Mouse (Mus musculus): ENCODE results near the gene Lcp2.

Gene Lcp2

GRCm38 (mm10) chr11:34048375-34049124 lies 1.8 kb downstream of the Lcp2 start:
- DNase-seq, result no peak

DNA sequence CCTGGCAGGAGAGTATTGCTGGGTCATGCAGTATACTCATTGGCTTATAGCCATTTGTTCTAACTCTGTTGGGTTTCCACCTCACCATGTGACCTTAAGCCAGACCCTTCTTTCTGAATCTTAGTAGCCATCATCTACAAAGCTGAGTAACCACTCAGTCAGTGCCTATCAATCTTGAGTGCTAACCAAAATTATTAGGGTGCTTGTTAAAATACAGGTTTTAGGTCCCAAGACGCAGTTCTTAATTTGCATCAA lies 2.3 kb downstream of the Lcp2 start:
- DNase-seq, result no peak

DNA sequence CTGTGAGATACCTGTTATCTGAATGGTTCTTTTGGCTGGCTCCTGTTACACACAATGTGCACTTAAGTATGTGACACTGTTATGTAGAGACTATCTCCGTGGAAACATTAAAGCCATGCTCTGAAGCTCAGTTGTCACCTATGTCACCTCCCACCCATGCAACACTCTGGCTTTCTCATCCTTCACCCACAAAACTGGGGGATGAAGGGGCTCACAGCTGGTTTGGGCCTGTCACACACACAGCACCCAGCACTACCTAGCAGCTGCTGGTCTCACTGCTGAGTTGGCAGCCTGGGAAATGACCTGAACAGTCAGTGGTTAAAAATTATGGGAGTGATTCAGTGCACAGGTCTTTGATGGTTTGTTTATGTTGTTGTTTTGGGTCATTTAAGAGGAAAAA lies 3.3 kb downstream of the Lcp2 start:
- no peak for DNase-seq

- DNase-seq, result no peak
These were observed 3.9 kb downstream of the Lcp2 start for GRCm38 (mm10) chr11:34050643-34051042.

DNA sequence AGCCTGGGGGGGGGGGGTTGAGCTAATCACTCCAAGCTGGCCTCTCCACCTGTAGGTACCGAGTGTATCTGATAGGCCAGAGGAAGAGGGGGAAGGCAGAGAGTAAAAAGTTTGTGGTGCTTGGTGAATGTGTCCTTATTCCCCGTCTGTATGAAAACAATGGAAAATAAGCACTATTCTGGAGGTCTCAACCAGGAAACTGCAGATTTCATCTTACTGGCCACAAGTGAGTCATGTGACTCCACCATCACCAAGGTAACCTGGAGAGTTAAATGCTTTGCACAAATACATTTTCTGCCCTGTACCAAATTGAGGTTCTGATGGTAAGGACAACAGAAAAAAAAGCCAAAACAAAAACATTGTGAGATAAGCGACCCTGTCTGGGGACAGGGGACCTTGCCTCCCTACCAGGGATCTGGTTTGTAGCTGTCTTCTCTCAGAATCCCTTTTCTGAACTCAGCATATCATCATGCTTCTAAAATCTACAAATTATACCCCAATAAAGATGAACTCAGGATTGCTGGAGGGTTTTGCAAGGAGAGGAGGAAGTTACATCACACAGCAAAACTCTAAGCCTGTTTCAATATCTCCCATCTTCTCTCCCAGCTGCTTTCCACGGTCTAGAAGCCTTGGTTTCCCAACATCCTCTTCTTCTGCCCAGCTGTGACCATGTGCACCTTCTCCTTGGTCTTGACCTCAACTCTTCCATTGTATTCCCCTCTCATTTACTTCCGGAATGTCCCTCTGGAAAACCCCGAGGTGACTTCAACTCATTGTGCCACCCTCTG lies 6.5 kb downstream of the Lcp2 start:
- no peak for DNase-seq

- DNase-seq, result no peak
These were observed 7.5 kb downstream of the Lcp2 start for GRCm38 (mm10) chr11:34054031-34054727.

- DNase-seq, result no peak
These were observed 10.0 kb downstream of the Lcp2 start for GRCm38 (mm10) chr11:34056715-34057114.

- no peak for DNase-seq
These were observed 11.6 kb downstream of the Lcp2 start for GRCm38 (mm10) chr11:34058332-34058731.

DNA sequence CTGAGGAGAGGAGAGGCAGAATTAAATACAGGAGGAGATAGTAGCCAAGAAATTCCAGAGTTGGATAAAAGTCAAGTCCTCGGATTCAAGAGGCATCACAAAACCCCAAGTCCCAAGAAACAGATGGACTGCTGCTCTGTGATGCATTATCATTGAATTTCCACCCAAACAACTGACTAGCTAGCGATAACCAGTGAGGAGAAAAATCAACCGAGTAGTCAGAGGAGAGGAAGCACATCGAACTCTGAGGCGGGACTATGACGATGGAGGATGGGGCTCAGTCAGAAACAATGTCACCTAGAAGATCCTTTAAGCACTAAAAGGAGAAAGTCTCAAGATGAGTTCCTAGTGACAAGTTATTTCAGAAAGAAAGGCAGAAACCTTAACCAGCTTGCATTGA lies 12.2 kb downstream of the Lcp2 start:
- no peak for DNase-seq

GRCm38 (mm10) chr11:34061740-34062139 lies 15.0 kb downstream of the Lcp2 start:
- DNase-seq, result no peak

DNA sequence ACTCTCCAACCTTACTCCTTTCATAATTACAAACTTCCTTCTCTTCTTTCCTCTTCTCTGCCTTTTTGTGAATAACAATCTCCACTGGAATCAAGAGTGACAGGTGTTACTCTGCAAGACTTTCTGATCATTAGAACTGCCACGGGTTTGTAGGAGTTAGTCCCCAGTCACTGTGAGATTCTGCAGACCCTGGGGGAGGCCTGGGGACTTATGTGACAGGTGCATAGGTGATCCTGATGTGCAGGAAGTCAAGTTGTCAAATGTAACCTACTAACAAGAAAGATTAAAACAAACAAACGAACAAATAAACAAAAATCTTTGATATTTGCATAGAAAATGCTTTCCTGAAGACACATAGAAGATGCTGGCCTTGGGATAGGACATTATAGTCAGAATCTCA lies 16.5 kb downstream of the Lcp2 start:
- DNase-seq, result no peak

- no peak for DNase-seq
These were observed 17.2 kb downstream of the Lcp2 start for GRCm38 (mm10) chr11:34063702-34064485.

GRCm38 (mm10) chr11:34070596-34070995 lies 23.9 kb downstream of the Lcp2 start:
- no peak for DNase-seq

DNA sequence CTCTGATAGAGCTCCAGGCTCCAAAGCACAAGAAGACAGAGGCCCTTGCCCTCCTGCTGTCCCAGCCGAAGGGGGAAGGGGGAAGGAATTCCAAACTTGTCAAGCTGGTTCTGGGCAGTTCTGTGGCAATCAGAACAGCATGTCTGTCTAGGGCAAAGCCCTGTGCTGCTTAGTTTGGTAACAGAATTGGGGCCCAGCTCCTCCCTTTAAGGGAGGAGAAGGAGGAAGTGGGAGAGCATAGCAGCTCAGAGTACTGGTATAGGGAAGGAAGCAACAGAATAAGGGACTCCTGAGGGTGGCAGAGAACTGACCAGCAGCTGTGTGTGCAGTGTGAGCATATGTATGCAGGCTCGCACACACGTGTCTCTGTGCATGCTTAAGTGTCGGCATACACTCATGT lies 25.6 kb downstream of the Lcp2 start:
- no peak for DNase-seq

GRCm38 (mm10) chr11:34073776-34074175 lies 27.1 kb downstream of the Lcp2 start:
- DNase-seq, result peak; percentile 22

- DNase-seq, result no peak
These were observed 31.1 kb downstream of the Lcp2 start for GRCm38 (mm10) chr11:34077870-34078269.

DNA sequence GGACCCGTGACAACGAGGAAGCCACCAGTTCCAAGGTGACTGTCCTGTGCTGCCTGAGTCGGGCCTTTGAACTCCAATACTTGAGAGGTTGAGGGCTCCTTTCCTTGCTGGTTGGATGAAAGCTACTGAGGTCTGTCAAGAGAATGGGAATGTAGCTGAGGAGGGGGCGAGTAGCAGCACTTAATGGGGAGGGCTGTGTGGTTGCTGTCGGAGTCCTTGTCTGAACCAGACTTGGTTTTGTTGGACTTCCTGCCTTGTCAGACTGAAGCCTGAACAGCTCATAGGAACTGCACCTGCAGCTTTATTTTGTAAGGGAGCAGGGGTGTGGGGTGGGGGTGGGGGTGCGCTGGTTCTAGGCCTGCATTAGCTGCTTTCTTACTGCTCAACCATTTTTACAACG lies 31.9 kb downstream of the Lcp2 start:
- DNase-seq, result no peak

GRCm38 (mm10) chr11:34079542-34080464 lies 33.1 kb downstream of the Lcp2 start:
- DNase-seq, result no peak

DNA sequence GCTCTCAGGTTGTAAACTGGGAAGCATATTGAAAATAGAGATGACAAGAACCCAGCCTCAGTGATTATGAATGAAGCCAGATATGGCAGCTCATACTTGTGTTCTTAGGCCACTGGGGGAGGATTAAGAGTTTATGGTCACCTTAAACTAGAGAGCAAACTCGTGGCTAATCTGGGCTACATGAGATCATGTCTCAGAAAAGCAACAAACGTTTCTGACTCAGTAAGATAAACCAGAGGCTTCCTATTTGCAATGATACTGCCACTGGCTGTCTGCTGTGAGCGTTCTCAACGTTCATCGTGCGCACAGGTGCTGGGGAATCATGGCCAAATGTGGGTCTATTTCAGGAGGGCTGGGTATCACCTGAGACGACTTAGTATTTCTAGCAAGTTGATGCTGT lies 37.1 kb downstream of the Lcp2 start:
- no peak for DNase-seq

DNA sequence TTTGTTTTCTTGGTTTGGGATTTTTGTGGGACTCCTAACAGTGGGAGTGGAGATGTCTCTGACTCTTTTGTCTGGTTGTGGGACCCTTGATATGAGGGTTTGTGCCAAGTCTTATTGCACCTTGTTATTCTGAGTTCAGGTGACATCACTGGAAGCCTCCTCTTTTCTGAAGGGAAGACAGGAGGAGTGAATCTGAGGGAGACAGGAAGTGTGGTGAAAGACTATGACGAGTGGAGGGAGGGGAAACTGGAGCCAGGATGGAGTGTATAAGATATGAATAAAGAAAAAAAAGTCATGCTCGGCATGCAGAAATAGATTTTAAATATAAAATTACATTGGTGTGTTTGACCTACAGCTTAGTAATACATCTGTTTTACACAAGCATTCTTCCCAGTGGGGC lies 37.9 kb downstream of the Lcp2 start:
- no peak for DNase-seq

GRCm38 (mm10) chr11:34086164-34086751 lies 39.5 kb downstream of the Lcp2 start:
- DNase-seq, result no peak

DNA sequence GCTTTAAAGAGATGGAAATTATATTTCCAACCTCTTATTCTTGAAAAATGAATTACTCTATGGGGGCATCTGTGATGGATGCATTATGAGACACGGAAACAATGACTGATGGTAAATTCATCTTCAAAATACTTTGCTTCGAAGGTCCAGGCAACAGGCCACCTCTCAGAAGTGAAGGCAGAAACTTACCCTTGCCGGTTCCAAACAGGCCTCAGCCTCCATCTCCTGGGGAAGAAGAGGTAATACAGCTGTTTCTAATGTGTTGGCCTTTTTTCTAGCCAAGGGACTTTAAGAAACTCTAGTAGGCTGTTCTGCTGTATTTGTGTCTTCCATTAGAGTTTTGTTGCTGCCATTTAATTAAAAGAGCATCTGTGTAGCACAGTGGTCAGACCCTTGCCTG lies 40.3 kb downstream of the Lcp2 start:
- no peak for DNase-seq

All from cerebellum, adult 9-11 months (tissue).